Comparison of ENCODE assay signal across 7 mouse cellular contexts in the genomic region with DNA sequence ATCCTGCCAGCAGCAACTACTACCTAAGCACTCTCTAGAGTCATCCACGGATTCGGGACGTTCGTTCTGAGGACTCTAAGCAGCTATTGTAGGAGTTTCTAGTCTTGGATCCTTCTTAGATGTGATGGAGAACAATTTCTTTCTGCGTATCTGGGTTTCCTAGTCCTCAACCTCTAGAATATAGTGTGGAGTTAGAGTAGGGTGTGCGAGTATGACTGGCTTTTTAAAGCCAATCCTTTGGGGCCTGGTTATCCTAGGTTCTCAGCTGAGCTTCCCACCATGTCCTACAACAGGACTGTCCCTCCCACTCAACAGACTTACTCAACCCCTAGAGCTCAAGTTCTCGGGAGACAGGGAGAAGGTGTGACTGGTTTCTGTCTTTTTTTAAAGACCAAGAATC. TPM values are rescaled to one million over a fixed set of nuclear protein-coding genes. Genes with fewer than 3 reads are reported as not detected.
A peak's percentile ranks its signal among the peaks of the same experiment; 100 is the strongest.
DNase-seq lines count a peak whose midpoint lies in the region; ATAC-seq lines count a peak whose summit lies in the region.

No protein-coding gene starts in this region.

- 34% methylated on average over 7 of the region's 7 CpGs for WGBS in limb, embryonic 12.5 days
- 21% methylated on average over 7 of the region's 7 CpGs for WGBS in stomach, embryonic 15.5 days

- H3K4me1 ChIP-seq in megakaryocyte, embryonic 14.5 days: peaks cover 53% of the 10 kb centered on the region
- H3K4me1 ChIP-seq in limb, embryonic 12.5 days (replicated peaks): peaks cover 27% of the 10 kb centered on the region
- peaks cover 21% of the 10 kb centered on the region for H3K4me1 ChIP-seq in stomach, embryonic 15.5 days

- H3K36me3 ChIP-seq in megakaryocyte, embryonic 14.5 days (replicated peaks; ENCODE audit: low read length): peaks cover 44% of the 10 kb centered on the region
- H3K36me3 ChIP-seq in limb, embryonic 12.5 days: peaks cover 39% of the 10 kb centered on the region
- peaks cover 25% of the 10 kb centered on the region for H3K36me3 ChIP-seq in stomach, embryonic 15.5 days

- H3K27ac ChIP-seq in limb, embryonic 12.5 days: peak overlapping the region; percentile 98
- peak overlapping the region; percentile 99 for H3K27ac ChIP-seq in stomach, embryonic 15.5 days

- peak overlapping the region; percentile 80 for H3K9ac ChIP-seq in limb, embryonic 12.5 days (replicated peaks)
- H3K9ac ChIP-seq in stomach, embryonic 15.5 days: peak overlapping the region; percentile 88

- H3K9me3 ChIP-seq in megakaryocyte, embryonic 14.5 days: no peaks in the 10 kb centered on the region
- no peaks in the 10 kb centered on the region for H3K9me3 ChIP-seq in limb, embryonic 12.5 days
- no peaks in the 10 kb centered on the region for H3K9me3 ChIP-seq in stomach, embryonic 15.5 days

- peak overlapping the region; percentile 89 for H3K4me2 ChIP-seq in limb, embryonic 12.5 days
- H3K4me2 ChIP-seq in stomach, embryonic 15.5 days: peak overlapping the region; percentile 64

- no peaks in the 10 kb centered on the region for H3K27me3 ChIP-seq in megakaryocyte, embryonic 14.5 days (replicated peaks)
- no peaks in the 10 kb centered on the region for H3K27me3 ChIP-seq in limb, embryonic 12.5 days
- no peaks in the 10 kb centered on the region for H3K27me3 ChIP-seq in stomach, embryonic 15.5 days (replicated peaks)

- DNase-seq in cerebellum, adult 18-20 months: no peak
- DNase-seq in layer of hippocampus, adult 18-20 months (ENCODE audit: low spot score in 2 of 2): no peak

- no peak for ATAC-seq in megakaryocyte, adult 5-6 weeks (ENCODE audit: poor library complexity, severe bottlenecking)
- ATAC-seq in erythroblast, adult 5-6 weeks (replicated peaks; ENCODE audit: low FRiP score, poor library complexity, severe bottlenecking): peak; percentile 28; the same call in 1 of the 2 replicates
- no peak for ATAC-seq in limb, embryonic 12.5 days (ENCODE audit: insufficient number of reproducible peaks, insufficient read depth, low FRiP score, low TSS enrichment, low read depth)
- no peak for ATAC-seq in stomach, embryonic 15.5 days (ENCODE audit: insufficient read depth, low FRiP score, low read depth)

- peak overlapping the region; percentile 98 for H3K4me3 ChIP-seq in megakaryocyte, embryonic 14.5 days (replicated peaks)
- H3K4me3 ChIP-seq in limb, embryonic 12.5 days (replicated peaks): peak overlapping the region; percentile 86
- peak overlapping the region; percentile 94 for H3K4me3 ChIP-seq in stomach, embryonic 15.5 days (replicated peaks)

RNA-seq across cellular contexts. Expression of a gene that starts 0.8 kb away (rescaled TPM):
- polyA plus RNA-seq in megakaryocyte, embryonic 14.5 days (2012; ENCODE audit: insufficient read depth, low replicate concordance): 111 and 112 TPM in 2 replicates
- 33.6 and 40.7 TPM in 2 replicates for total RNA-seq in megakaryocyte, adult 5-6 weeks (2015)
- 76.2 and 81.8 TPM in 2 replicates for total RNA-seq in megakaryocyte, adult 5-6 weeks (2017)
- total RNA-seq in erythroblast, adult 5-6 weeks (2015; ENCODE audit: low replicate concordance): 17.3 TPM in 2 replicates
- total RNA-seq in erythroblast, adult 5-6 weeks (2017; ENCODE audit: low replicate concordance): 15.5 and 23.1 TPM in 2 replicates
- polyA plus RNA-seq in limb, embryonic 12.5 days (2016; fragmentation: Nextera tagmentation; extraction: Ambion mirVana): 222 and 233 TPM in 2 replicates
- 163 and 169 TPM in 2 replicates for polyA plus RNA-seq in stomach, embryonic 15.5 days (2015; fragmentation: Nextera tagmentation; extraction: Ambion mirVana)
- 100 to 1,000 TPM; 306 to 307 TPM for total RNA-seq in layer of hippocampus, adult 18-20 months (2021)

RNA-seq across cellular contexts. Expression of a gene that starts 12.1 kb away (rescaled TPM):
- polyA plus RNA-seq in megakaryocyte, embryonic 14.5 days (2012; ENCODE audit: insufficient read depth, low replicate concordance): 446 and 491 TPM in 2 replicates
- total RNA-seq in megakaryocyte, adult 5-6 weeks (2015): 493 and 496 TPM in 2 replicates
- total RNA-seq in megakaryocyte, adult 5-6 weeks (2017): 661 and 699 TPM in 2 replicates
- 177 and 188 TPM in 2 replicates for total RNA-seq in erythroblast, adult 5-6 weeks (2015; ENCODE audit: low replicate concordance)
- 51.3 and 166 TPM in 2 replicates for total RNA-seq in erythroblast, adult 5-6 weeks (2017; ENCODE audit: low replicate concordance)
- 870 and 903 TPM in 2 replicates for polyA plus RNA-seq in limb, embryonic 12.5 days (2016; fragmentation: Nextera tagmentation; extraction: Ambion mirVana)
- polyA plus RNA-seq in stomach, embryonic 15.5 days (2015; fragmentation: Nextera tagmentation; extraction: Ambion mirVana): 988 and 1,377 TPM in 2 replicates
- 1,000 to 10,000 TPM in 1 of 2 experiments, 100 to 1,000 TPM in 1; 974 to 1,030 TPM for total RNA-seq in layer of hippocampus, adult 18-20 months (2021)

RNA-seq across cellular contexts. Expression of a gene that starts 35.7 kb away (rescaled TPM):
- polyA plus RNA-seq in megakaryocyte, embryonic 14.5 days (2012; ENCODE audit: insufficient read depth, low replicate concordance): 14.4 and 15.8 TPM in 2 replicates
- 31.2 and 31.9 TPM in 2 replicates for total RNA-seq in megakaryocyte, adult 5-6 weeks (2015)
- 31.9 and 33.2 TPM in 2 replicates for total RNA-seq in megakaryocyte, adult 5-6 weeks (2017)
- 12.5 and 20.1 TPM in 2 replicates for total RNA-seq in erythroblast, adult 5-6 weeks (2015; ENCODE audit: low replicate concordance)
- 14.5 and 15.1 TPM in 2 replicates for total RNA-seq in erythroblast, adult 5-6 weeks (2017; ENCODE audit: low replicate concordance)
- 69.7 and 73.1 TPM in 2 replicates for polyA plus RNA-seq in limb, embryonic 12.5 days (2016; fragmentation: Nextera tagmentation; extraction: Ambion mirVana)
- polyA plus RNA-seq in stomach, embryonic 15.5 days (2015; fragmentation: Nextera tagmentation; extraction: Ambion mirVana): 47.0 and 51.6 TPM in 2 replicates
- 10 to 100 TPM; 28.5 to 29.8 TPM for total RNA-seq in layer of hippocampus, adult 18-20 months (2021)
